In the genomic region with DNA sequence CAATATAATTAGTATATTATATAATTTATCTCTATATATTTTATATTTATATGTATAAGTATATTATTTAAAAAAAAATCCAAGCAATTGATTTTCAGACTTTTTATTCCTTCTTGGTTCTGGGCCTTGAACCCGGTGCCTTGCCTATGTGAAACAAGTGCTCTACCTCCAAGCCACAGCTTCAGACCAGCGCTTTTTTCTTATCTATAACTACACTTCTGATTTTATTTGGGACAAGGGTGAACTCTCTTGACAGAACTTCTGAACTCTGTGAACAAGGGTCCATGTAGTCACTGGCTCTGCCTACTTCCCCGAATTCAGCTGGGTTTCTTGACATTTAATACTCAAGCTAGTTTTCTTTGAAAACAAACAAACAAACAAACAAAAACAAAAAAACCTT, we compare ENCODE assay signal across 23 mouse cellular contexts. TPM values are rescaled to one million over a fixed set of nuclear protein-coding genes. Genes with fewer than 3 reads are reported as not detected.
DNase-seq lines count a peak whose midpoint lies in the region; ATAC-seq and TF ChIP-seq lines count a peak whose summit lies in the region.
"Had no signal": no experiment of that assay in that cellular context is flagged by ENCODE, and none has a peak within 500 bp of the region (broad histone marks: within the 10 kb centered on the region; RNA-seq: fewer than 3 reads in every experiment).

No protein-coding gene starts in this region.

- TF ChIP-seq RAD21 in CH12.LX (IDR thresholded peaks at IDR 0.05; ENCODE audit: low read depth, low read length) (no peak), MEL (IDR thresholded peaks at IDR 0.05; ENCODE audit: low read depth, low read length) (no peak)

- H3K79me2 ChIP-seq in CH12.LX (replicated peaks; ENCODE audit: control insufficient read depth, extremely low read depth, insufficient read depth, poor library complexity, severe bottlenecking) (no peaks in the 10 kb centered on the region), MEL (ENCODE audit: control insufficient read depth, insufficient read depth, low read length, poor library complexity) (no peaks in the 10 kb centered on the region)

- TF ChIP-seq POLR2A in CH12.LX (IDR thresholded peaks at IDR 0.05; ENCODE audit: low read depth, low read length) (no peak), MEL (IDR thresholded peaks at IDR 0.05; ENCODE audit: control insufficient read depth in 1 of 2, insufficient read depth in 1 of 2, low read depth in 1 of 2, low read length in 2 of 2, poor library complexity in 1 of 2) (no peak)

- DNase-seq in gastrocnemius, adult 2 months: no peak
- no peak for DNase-seq in gastrocnemius, adult 8-10 months (ENCODE audit: low spot score in 2 of 2)
- peak; percentile 71 for DNase-seq in midbrain, embryonic 11.5 days (ENCODE audit: low spot score, missing footprints)
- DNase-seq in CH12.LX (ENCODE audit: extremely low read depth) (no peak), MEL (ENCODE audit: low read depth, low spot score) (no peak)
- DNase-seq in right cerebral cortex, adult 2 months (ENCODE audit: low spot score in 2 of 2): no peak
- no peak for DNase-seq in thymus, postnatal 25 days
- DNase-seq: adrenal gland, adult 2 months; adrenal gland, adult 8-10 months; adrenal gland, postnatal 10 days; adrenal gland, postnatal 14 days; adrenal gland, postnatal 25 days; adrenal gland, postnatal 36 days; B cell, adult 2 months; cerebellum, adult 11 months; cerebellum, adult 11-12 months; cerebellum, adult 18-20 months; cerebellum, adult 2 months had no signal

- H3K4me1 ChIP-seq in midbrain, embryonic 11.5 days (ENCODE audit: control insufficient read depth, insufficient read depth, low read length): no peaks in the 10 kb centered on the region
- no peaks in the 10 kb centered on the region for H3K4me1 ChIP-seq in midbrain, embryonic 16.5 days (ENCODE audit: control insufficient read depth, insufficient read depth, low read length)
- H3K4me1 ChIP-seq in CH12.LX (ENCODE audit: control insufficient read depth in 1 of 2, insufficient read depth in 2 of 2) (peaks cover 16 to 17% of the 10 kb centered on the region in 2 experiments), MEL (ENCODE audit: control insufficient read depth in 1 of 2, insufficient read depth in 2 of 2, low read length in 2 of 2) (no peaks in the 10 kb centered on the region)

- no peak for TF ChIP-seq CTCF in gastrocnemius, adult 2 months (IDR thresholded peaks at IDR 0.05)
- TF ChIP-seq CTCF in CH12.LX (conservative IDR thresholded peaks at IDR 0.05 in 1 of 2, IDR thresholded peaks at IDR 0.05 in 1 of 2; ENCODE audit: low read depth in 2 of 2, low read length in 2 of 2) (no peak), MEL (IDR thresholded peaks at IDR 0.05 in 2 of 3, conservative IDR thresholded peaks at IDR 0.05 in 1 of 3; ENCODE audit: control insufficient read depth in 1 of 3, insufficient read depth in 1 of 3, low read depth in 2 of 3, low read length in 3 of 3, poor library complexity in 1 of 3, severe bottlenecking in 1 of 3) (no peak)

- H3K9ac ChIP-seq in midbrain, embryonic 11.5 days (ENCODE audit: low read length): no peak overlapping the region
- no peak overlapping the region for H3K9ac ChIP-seq in midbrain, embryonic 16.5 days (ENCODE audit: low read depth, low read length)
- H3K9ac ChIP-seq in CH12.LX (ENCODE audit: insufficient read depth, low read depth): no peak overlapping the region
- no peak overlapping the region for H3K9ac ChIP-seq in MEL (ENCODE audit: control insufficient read depth, low read depth, low read length, poor library complexity, severe bottlenecking)

- 84% methylated on average over 3 of the region's 3 CpGs for WGBS in midbrain, embryonic 11.5 days
- 93% methylated on average over 3 of the region's 3 CpGs for WGBS in midbrain, embryonic 16.5 days

- dilution Hi-C loops in CH12.LX (cut with MboI; ENCODE audit: extremely low pct_ligation_motif_present, extremely low pct_unique_long_range_greater_than_20kb, low sequenced_read_pairs): no loop called here

- H3K36me3 ChIP-seq in midbrain, embryonic 11.5 days (ENCODE audit: control insufficient read depth, insufficient read depth, low read length): no peaks in the 10 kb centered on the region
- H3K36me3 ChIP-seq in midbrain, embryonic 16.5 days (ENCODE audit: control insufficient read depth, insufficient read depth, low read length): no peaks in the 10 kb centered on the region
- H3K36me3 ChIP-seq in CH12.LX (replicated peaks in 1 of 2; ENCODE audit: control insufficient read depth in 1 of 2, insufficient read depth in 1 of 2, low read length in 1 of 2): no peaks in the 10 kb centered on the region
- H3K36me3 ChIP-seq in MEL (ENCODE audit: control insufficient read depth in 1 of 2, insufficient read depth in 2 of 2, low read length in 2 of 2): no peaks in the 10 kb centered on the region
- H3K36me3 ChIP-seq: G1E had no signal

- intact Hi-C loops in gastrocnemius, adult 2 months (cut with DNase I): no loop called here

- no peaks in the 10 kb centered on the region for H3K9me3 ChIP-seq in midbrain, embryonic 11.5 days (ENCODE audit: control insufficient read depth, low read length)
- no peaks in the 10 kb centered on the region for H3K9me3 ChIP-seq in midbrain, embryonic 16.5 days (replicated peaks; ENCODE audit: control insufficient read depth, low read length, poor library complexity, severe bottlenecking)
- H3K9me3 ChIP-seq in CH12.LX (replicated peaks; ENCODE audit: low read length) (peaks cover 4% of the 10 kb centered on the region), MEL (replicated peaks; ENCODE audit: insufficient read depth, low read length) (no peaks in the 10 kb centered on the region)

- TF ChIP-seq EP300 in CH12.LX (IDR thresholded peaks at IDR 0.05; ENCODE audit: low read length) (no peak), MEL (IDR thresholded peaks at IDR 0.05; ENCODE audit: low read depth in 1 of 2, low read length in 2 of 2) (no peak)

- H3K27me3 ChIP-seq in midbrain, embryonic 11.5 days (ENCODE audit: control insufficient read depth, insufficient read depth, low read length): peaks cover 9% of the 10 kb centered on the region
- no peaks in the 10 kb centered on the region for H3K27me3 ChIP-seq in midbrain, embryonic 16.5 days (ENCODE audit: control insufficient read depth, insufficient read depth, low read depth, low read length)
- H3K27me3 ChIP-seq in CH12.LX (replicated peaks) (no peaks in the 10 kb centered on the region), MEL (ENCODE audit: control insufficient read depth in 1 of 2, insufficient read depth in 2 of 2, low read length in 2 of 2) (no peaks in the 10 kb centered on the region; a peak in 2 of 4 replicates)
- H3K27me3 ChIP-seq: Patski had no signal

- H3K27ac ChIP-seq in gastrocnemius, adult 2 months: peak overlapping the region; percentile 31; the same call in 1 of the 2 replicates
- no peak overlapping the region for H3K27ac ChIP-seq in midbrain, embryonic 11.5 days (ENCODE audit: low read depth, low read length)
- no peak overlapping the region for H3K27ac ChIP-seq in midbrain, embryonic 16.5 days (ENCODE audit: low read length)
- H3K27ac ChIP-seq in CH12.LX (ENCODE audit: insufficient read depth, low read depth) (no peak overlapping the region), MEL (ENCODE audit: control insufficient read depth, low read depth, low read length) (no peak overlapping the region)

- ATAC-seq in midbrain, embryonic 11.5 days (ENCODE audit: low FRiP score): no peak
- ATAC-seq in midbrain, embryonic 16.5 days: no peak
- ATAC-seq: activated CD4-positive, CD25-positive, alpha-beta regulatory T cell, adult 4 months; CD4-positive, CD25-positive, alpha-beta regulatory T cell, adult 4 months; Patski had no signal

- no peak overlapping the region for H3K4me2 ChIP-seq in midbrain, embryonic 11.5 days
- no peak overlapping the region for H3K4me2 ChIP-seq in midbrain, embryonic 16.5 days (ENCODE audit: low read length)
- H3K4me2 ChIP-seq in CH12.LX (ENCODE audit: insufficient read depth, low read depth, poor library complexity, severe bottlenecking): no peak overlapping the region

- in situ Hi-C loops in CH12.LX (cut with MboI; ENCODE audit: low pct_ligation_motif_present, low pct_unique_long_range_greater_than_20kb, low sequenced_read_pairs): loop anchor here (25.0 kb wide), 1 partner anchor 383 kb away; no protein-coding TSS in a partner anchor

- H3K4me3 ChIP-seq in gastrocnemius, adult 2 months: peak overlapping the region; percentile 49
- H3K4me3 ChIP-seq in midbrain, embryonic 11.5 days (ENCODE audit: low read depth, low read length): no peak overlapping the region
- H3K4me3 ChIP-seq in midbrain, embryonic 16.5 days (ENCODE audit: low read depth, low read length): no peak overlapping the region
- H3K4me3 ChIP-seq in CH12.LX (replicated peaks in 1 of 3; ENCODE audit: low read depth in 2 of 3, low read length in 2 of 3, poor library complexity in 1 of 3): no peak overlapping the region
- H3K4me3 ChIP-seq in MEL (ENCODE audit: control insufficient read depth in 1 of 2, insufficient read depth in 1 of 2, low read depth in 2 of 2, low read length in 2 of 2): no peak overlapping the region

TF ChIP-seq in CH12.LX, 34 proteins besides CTCF, POLR2A, EP300 and RAD21:
- no peak for TF ChIP-seq MAFK (IDR thresholded peaks at IDR 0.05; ENCODE audit: insufficient replicate concordance, low read length)
- TF ChIP-seq TBP (conservative IDR thresholded peaks at IDR 0.05; ENCODE audit: low read depth, low read length): 0 out of 2 replicates have a peak, but pooled peaks have one; percentile 28

TF ChIP-seq in MEL, 35 proteins besides CTCF, POLR2A, EP300 and RAD21:
- no peak for TF ChIP-seq POLR2AphosphoS5 (IDR thresholded peaks at IDR 0.05; ENCODE audit: borderline replicate concordance, low read depth, low read length)
- peak; percentile 85 for TF ChIP-seq TBP (IDR thresholded peaks at IDR 0.05; ENCODE audit: low read depth, low read length)

RNA-seq across cellular contexts. Expression of gene Klhl31, which starts 17.6 kb away (rescaled TPM):
- 100 to 1,000 TPM; 491 to 601 TPM for total RNA-seq in gastrocnemius, adult 2 months (2021)
- total RNA-seq in gastrocnemius, adult 8-10 months (2022): 100 to 1,000 TPM; 595 to 734 (median 690) TPM
- 0.14 and 0.32 TPM in 2 replicates for polyA plus RNA-seq in midbrain, embryonic 11.5 days (2014; fragmentation: Nextera tagmentation; extraction: Ambion mirVana)
- 0.14 and 0.20 TPM in 2 replicates for polyA plus RNA-seq in midbrain, embryonic 16.5 days (2015; fragmentation: Nextera tagmentation; extraction: Ambion mirVana)
- total RNA-seq in CH12.LX (2012; rRNA removed) (not detected in 2 replicates), CH12.LX (2014; rRNA removed) (not detected in 2 replicates), MEL (2012; rRNA removed) (not detected in 2 replicates)
- polyA plus RNA-seq in CH12.LX (2012; ENCODE audit: insufficient read length, low read depth) (not detected in 2 replicates), MEL (2012; ENCODE audit: insufficient read depth in 1 of 2, insufficient read length in 2 of 2, low read depth in 1 of 2, low replicate concordance in 2 of 2, missing spikeins in 1 of 2) (not detected)
- total RNA-seq: adrenal gland, postnatal 36 days had no signal
- polyA plus RNA-seq: activated CD4-positive, CD25-positive, alpha-beta regulatory T cell, adult 4 months; adrenal gland, adult 2 months; CD4-positive, CD25-positive, alpha-beta regulatory T cell, adult 4 months; G1E had no signal

Comparison
In these comparisons a context has a peak if more than half of its experiments do, and no peak if none do; other contexts are left out.
1. RNA of gene Klhl31, which starts 17.6 kb away (total RNA-seq): 595 to 734 TPM in gastrocnemius, adult 8-10 months and 491 to 601 TPM in gastrocnemius, adult 2 months; not detected in CH12.LX and not detected in MEL; every median in the first group is over 100 times any median in the second.